Mouse (Mus musculus): ENCODE measurements at regions not wholly inside any gene's neighbourhood (a gene's known extent, or its start where the extent isn't known, plus 50 kb on each side); places are given as distances from the start of the nearest gene placed in this dataset.

- intact Hi-C loops (cut with DNase I), result no loop called here
- no peak for DNase-seq (ENCODE audit: low spot score in 2 of 2)
Observed at GRCm38 (mm10) chr2:128330833-128331232, 205.0 kb downstream of the Bcl2l11 start.

- no peak for DNase-seq (ENCODE audit: low spot score in 2 of 2)
- intact Hi-C loops (cut with DNase I), result no loop called here
Observed at GRCm38 (mm10) chr2:128331275-128331674, 205.4 kb downstream of the Bcl2l11 start.

GRCm38 (mm10) chr2:128331681-128332080 lies 205.8 kb downstream of the Bcl2l11 start:
- intact Hi-C loops (cut with DNase I), result no loop called here
- DNase-seq (ENCODE audit: low spot score in 2 of 2), result no peak

DNA sequence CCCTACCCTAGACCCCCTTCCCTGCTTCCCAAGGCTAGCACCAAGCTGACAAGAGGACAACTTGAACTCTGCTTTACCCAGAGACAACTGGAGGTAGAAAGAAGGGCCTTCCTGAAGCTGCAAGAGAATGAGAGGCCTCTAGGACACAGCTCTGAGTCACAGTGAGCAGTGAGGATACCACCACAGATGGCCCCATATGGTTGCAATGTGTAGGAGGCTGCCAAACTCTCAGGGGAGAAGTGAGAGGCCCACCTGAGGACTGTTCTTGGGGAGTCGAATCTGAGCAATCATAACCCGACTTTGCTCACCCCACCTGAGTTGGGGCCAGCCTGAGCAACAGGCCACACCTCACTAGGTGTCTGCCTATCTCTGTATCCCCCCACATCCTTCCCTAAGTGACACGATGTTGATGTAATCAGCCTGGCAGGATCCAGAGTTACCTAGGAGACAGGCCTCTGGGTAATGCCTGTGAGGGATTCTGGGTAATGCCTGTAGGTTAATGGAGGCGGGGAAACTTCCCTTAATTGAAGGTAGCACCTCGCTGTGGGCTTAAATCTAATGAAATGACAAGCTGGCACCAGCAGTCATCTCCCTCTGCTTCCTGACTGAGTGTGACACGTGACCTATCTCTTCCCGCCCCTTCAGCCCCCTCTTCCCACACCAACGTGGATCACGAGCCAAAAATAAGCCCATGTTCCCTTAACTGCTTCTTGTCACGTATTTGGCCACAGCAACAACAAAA lies 207.7 kb downstream of the Bcl2l11 start:
- intact Hi-C loops (cut with DNase I), result no loop called here
- peak in 1 of 2 experiments; percentile 75 for DNase-seq (ENCODE audit: low spot score in 2 of 2)

GRCm38 (mm10) chr2:128334143-128334470 lies 208.3 kb downstream of the Bcl2l11 start:
- DNase-seq (ENCODE audit: low spot score in 2 of 2), result no peak
- intact Hi-C loops (cut with DNase I), result no loop called here

- no peak for DNase-seq (ENCODE audit: low spot score in 2 of 2)
- intact Hi-C loops (cut with DNase I), result no loop called here
Observed at GRCm38 (mm10) chr2:128334757-128335500, 209.1 kb downstream of the Bcl2l11 start.

DNA sequence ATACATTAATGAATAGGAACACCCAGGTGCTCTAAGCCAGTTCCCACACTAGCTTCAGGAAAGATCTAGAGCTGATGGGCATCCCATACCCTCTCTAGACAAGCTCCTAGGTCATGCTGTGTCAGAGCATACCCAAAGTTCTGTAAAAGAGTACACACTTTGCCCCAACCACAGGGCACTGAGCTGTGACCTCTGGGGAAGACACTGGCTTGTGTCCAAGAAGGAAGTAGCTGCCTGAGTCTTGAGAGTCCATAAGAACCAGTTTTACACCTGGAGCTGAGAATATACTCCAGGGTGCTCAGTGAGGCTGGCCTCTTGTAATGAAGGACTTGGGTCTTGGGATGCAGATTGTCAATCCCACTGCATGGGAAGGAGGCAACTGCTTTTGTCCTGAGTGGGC lies 211.4 kb downstream of the Bcl2l11 start:
- intact Hi-C loops (cut with DNase I), result no loop called here
- no peak for DNase-seq (ENCODE audit: low spot score in 2 of 2)

DNA sequence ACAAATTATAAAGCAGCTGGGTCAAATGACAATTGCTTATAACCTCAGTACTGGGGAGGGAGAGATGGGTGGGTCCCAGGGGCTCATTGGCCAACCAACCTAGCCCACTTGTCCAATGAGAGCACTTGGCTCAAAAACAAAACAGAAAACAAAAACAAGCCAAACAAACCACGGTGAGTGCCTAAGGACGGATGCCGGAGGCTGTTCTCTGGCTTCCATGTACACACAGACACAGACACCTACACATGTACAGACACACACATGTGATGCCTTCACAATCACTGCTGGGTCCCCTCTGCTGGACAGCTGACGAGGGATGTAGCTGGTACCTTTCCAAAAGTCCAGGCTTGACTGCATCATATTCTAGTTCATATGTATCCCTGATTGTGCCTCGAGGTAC lies 212.0 kb downstream of the Bcl2l11 start:
- intact Hi-C loops (cut with DNase I), result no loop called here

DNA sequence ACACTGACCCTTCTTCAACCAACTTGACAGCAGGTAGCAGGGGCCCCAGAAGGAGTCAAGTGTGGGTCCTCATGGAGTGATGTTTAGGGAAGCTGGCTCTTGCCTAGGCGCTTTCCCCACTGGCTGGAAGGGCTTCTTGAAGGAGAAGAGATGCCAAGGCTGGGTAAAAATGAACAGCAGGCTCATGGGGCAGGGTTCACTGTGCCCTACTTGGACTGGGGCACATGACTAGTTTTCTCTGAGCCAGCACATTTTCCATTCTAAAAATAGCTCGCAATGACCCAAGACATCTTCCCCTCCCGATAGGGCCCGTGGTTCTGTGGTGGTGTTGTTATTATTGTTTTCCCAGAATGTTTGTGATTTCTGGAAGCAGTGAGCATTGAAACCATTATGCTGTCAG lies 212.6 kb downstream of the Bcl2l11 start:
- no peak for DNase-seq (ENCODE audit: low spot score in 2 of 2)
- intact Hi-C loops (cut with DNase I), result no loop called here

More for the DNA sequence above, 212.0 kb downstream of the Bcl2l11 start:
- DNase-seq (ENCODE audit: low spot score in 2 of 2), result no peak

GRCm38 (mm10) chr2:128339061-128339642 lies 213.3 kb downstream of the Bcl2l11 start:
- DNase-seq (ENCODE audit: low spot score in 2 of 2), result no peak
- intact Hi-C loops (cut with DNase I), result no loop called here

GRCm38 (mm10) chr2:128339643-128340487 lies 214.0 kb downstream of the Bcl2l11 start:
- DNase-seq (ENCODE audit: low spot score in 2 of 2), result no peak
- intact Hi-C loops (cut with DNase I), result no loop called here

DNA sequence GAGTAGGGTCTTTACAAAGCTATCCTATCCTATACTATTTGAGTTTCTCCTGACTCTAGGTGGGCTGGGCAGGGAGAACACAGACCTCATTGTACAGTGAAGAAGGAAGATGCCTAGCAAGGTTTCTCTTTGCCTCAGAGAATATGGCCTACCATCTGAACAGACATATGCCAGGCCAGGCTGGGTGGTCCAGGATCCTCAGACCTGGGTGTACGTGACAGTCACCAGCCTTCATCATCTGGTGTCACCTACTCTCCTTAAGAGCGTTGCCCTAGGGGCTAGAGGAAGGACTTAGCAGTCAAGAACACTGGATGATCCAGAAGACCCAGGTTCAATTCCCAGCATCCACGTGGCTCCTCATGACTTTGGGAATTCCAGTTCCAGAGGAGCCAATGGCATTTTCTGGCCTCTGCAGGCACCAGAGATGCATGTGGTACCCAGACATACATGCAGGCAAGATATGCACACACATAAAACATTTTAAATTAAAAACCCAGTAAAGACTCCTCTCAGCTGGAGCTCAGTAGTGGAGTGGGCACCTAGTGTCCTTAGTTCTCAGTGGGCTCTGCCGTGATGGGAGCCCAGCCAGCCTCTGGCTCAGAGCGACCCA lies 214.9 kb downstream of the Bcl2l11 start:
- no peak for DNase-seq (ENCODE audit: low spot score in 2 of 2)
- intact Hi-C loops (cut with DNase I), result no loop called here

DNA sequence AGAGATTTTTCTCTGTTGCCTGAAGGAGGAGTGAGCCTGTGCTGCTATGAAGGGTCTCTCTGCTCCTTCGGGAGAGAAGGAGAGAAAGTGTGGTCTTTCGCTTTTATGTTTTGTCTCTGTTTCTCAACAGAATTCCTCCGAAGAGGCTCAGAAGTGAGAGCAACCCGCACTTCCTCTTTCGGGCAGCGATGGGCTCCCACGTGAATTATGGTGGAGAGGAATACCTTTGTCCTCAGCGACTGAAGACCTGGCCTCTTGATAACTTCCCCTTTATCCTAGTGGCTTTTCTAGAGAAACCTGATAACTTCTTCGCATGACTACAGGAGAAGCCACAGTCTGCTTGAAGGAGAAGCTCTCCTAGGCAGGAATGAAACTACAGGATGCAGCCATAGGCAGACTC lies 216.4 kb downstream of the Bcl2l11 start:
- intact Hi-C loops (cut with DNase I), result no loop called here

GRCm38 (mm10) chr2:128345557-128345956 lies 219.7 kb downstream of the Bcl2l11 start:
- no peak for DNase-seq (ENCODE audit: low spot score in 2 of 2)
- intact Hi-C loops (cut with DNase I), result no loop called here

More for the DNA sequence above, 216.4 kb downstream of the Bcl2l11 start:
- DNase-seq (ENCODE audit: low spot score in 2 of 2), result no peak

DNA sequence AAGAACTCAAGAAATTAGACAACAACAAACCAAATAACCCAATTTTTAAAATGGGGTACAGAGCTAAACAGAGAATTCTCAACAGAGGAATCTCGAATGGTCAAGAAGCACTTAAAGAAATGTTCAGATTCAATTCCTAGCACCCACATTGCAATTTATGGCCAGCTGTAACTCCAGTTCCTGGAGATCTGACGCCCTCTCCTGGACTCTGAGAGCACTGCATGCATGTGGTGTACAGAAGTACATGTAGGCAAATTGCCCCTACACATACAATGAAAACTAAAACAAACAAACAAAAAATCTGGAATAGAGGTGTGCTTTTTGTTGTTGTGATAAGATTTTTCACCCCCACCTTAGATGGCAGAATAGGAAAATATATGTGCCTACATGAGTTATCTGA lies 222.7 kb downstream of the Bcl2l11 start:
- intact Hi-C loops (cut with DNase I), result no loop called here
- no peak for DNase-seq (ENCODE audit: low spot score in 2 of 2)

DNA sequence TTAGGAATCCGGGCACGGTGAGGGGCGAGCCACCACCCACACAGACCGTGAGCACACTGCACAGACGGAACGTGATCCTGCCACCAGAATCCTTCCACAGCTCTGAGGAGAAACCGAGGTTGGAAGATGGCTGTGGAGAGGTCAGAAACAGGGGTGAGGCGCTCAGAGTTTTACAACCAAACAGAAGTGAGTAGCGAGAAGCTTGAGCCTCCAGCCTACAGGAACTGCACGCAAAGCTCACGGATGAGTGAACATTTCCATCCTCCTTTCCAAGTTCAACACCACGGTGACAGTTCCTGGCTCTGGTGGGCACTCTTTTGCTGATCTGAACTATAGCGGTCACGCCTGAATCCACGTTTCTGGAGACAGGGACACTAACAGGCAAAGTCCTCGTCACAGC lies 225.6 kb downstream of the Bcl2l11 start:
- DNase-seq (ENCODE audit: low spot score in 2 of 2), result no peak

DNA sequence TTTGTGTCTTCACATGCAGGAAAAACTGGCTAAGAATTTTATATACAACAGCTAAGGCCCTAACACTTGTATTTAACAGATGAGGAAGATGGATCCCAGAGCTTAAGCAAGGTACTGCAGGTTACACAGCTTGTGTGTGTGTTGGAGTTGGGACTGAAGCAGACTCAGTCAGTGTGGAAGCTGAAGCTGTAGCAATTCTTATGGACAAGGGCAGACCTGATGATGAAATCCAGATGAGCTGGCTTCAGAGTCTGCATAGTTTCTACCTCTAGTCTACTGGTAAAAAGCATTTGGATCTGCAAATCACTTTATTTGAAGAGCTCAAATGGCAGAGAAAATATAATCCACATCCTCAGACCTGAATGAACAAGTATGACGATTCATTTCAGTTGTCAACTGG lies 226.7 kb downstream of the Bcl2l11 start:
- no peak for DNase-seq (ENCODE audit: low spot score in 2 of 2)
- intact Hi-C loops (cut with DNase I), result no loop called here

More for the DNA sequence above, 225.6 kb downstream of the Bcl2l11 start:
- intact Hi-C loops (cut with DNase I), result no loop called here

DNA sequence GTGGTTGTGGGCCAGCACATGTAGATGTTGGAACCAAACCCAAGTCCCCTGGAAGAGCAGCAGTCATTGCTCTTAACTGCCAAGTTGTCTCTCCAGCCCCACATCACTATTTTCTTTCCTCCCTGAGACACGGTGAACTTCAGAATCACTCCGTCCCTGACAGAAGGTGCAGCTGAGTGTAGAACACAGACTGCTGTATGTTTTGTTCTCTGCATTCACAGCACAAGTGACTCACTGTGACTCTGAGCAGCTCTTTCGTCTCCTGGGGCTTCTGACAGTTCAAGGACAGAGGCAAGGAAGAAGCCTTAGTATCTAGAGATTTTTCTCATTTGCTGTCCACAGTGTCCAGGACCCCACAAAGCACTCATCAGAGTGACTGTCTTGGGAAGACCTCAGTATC lies 227.6 kb downstream of the Bcl2l11 start:
- intact Hi-C loops (cut with DNase I), result no loop called here

DNA sequence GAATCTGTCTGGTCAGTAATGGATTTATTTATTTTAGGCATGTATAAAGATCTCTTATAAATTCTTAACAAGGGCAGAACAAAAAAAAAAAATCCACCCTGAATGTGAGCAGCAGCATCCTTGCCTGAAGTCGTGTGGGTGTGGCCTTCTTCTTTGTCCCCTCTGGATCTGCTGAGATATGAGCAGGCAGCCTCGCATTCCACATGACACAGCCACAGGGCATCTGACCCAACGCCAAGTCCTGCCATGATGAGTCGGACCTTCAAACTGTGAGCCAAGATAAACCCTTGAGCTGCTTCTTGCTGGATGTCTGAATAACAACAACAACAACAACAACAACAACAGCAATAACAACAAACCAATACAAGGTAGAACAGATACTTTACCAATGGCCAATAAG lies 230.5 kb downstream of the Bcl2l11 start:
- intact Hi-C loops (cut with DNase I), result no loop called here
- DNase-seq (ENCODE audit: low spot score in 2 of 2), result no peak

More for the DNA sequence above, 227.6 kb downstream of the Bcl2l11 start:
- no peak for DNase-seq (ENCODE audit: low spot score in 2 of 2)

GRCm38 (mm10) chr2:128359106-128359505 lies 231.9 kb upstream of the Spdye4c start:
- intact Hi-C loops (cut with DNase I), result no loop called here
- no peak for DNase-seq (ENCODE audit: low spot score in 2 of 2)
